Mouse (Mus musculus): ENCODE results near the gene Gm42688.

DNA sequence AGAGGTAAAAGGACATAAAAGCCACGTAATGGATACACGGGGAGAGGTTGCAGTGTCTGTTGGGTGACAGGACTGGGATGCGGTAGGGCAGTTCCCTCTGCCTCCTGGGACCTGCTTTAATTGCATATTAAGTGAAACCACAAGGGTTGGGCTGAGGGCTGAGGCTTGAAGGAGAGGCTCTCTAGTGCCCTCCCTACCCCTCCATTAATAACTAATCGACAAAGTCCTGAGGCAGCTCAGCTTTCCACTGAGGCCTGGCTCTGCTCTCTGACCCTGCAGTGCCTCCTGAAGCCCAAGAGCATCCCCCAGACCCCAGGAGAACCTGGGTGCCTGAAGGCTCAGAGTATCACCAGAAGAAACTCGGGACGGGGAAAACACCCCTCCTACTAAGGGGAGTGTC is 16.9 kb upstream of the Gm42688 start:
- TF ChIP-seq NELFE (IDR thresholded peaks at IDR 0.05; ENCODE audit: low read depth, low read length) (no peak), MAFK (IDR thresholded peaks at IDR 0.05; ENCODE audit: insufficient replicate concordance, low read length) (no peak), USF1 (IDR thresholded peaks at IDR 0.05; ENCODE audit: low read depth, low read length) (no peak), NRF1 (IDR thresholded peaks at IDR 0.05; ENCODE audit: low read depth, low read length) (no peak), HCFC1 (IDR thresholded peaks at IDR 0.05; ENCODE audit: low read depth, low read length) (no peak), BHLHE40 (IDR thresholded peaks at IDR 0.05; ENCODE audit: low read depth, low read length) (no peak), CTCF (conservative IDR thresholded peaks at IDR 0.05 in 1 of 2, IDR thresholded peaks at IDR 0.05 in 1 of 2; ENCODE audit: low read depth in 2 of 2, low read length in 2 of 2) (no peak), GABPA (IDR thresholded peaks at IDR 0.05; ENCODE audit: insufficient replicate concordance, low read depth, low read length) (no peak), UBTF (IDR thresholded peaks at IDR 0.05; ENCODE audit: low read depth, low read length) (no peak)
